Mouse (Mus musculus) fat pad, adult 2 months (tissue): ENCODE data around the gene Hoxc9.

Experiments
- DNase-seq: peaks from one replicate; pipeline ENCODE4 v3.0.0-alpha.2; 2011; ENCODE audit warnings: low read depth, low spot score; ENCODE audit errors: extremely low read depth

Gene Hoxc9

DNA sequence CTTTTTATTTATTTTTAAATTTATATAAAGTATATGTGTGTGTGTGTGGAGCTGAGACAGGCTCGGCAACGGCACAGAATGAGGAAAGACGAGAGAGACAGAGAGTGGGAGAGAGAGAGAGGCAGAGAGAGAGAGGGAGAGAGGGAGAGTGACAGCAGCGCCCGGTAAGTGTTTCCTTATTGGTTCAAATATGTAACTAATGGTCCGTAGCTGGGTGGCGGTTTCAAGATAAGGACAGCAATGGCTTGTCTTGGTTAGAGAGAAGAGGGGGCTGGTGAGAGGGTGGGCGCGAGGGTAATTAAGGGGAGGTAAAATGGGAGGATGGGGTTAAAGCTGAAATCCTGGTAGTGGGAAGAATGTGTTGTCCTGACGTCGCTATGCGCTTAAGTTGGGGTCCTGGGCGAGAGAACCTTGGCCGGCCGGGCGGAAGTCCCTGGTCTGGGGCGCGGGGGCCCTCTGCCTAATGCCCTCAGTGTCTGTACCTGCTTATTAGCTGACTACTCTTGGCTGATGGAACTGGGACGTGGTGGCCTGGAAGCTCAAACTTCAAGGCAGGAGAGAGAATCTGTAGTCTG lies 22.5 kb downstream of the Hoxc9 start:
- no peak for DNase-seq

DNA sequence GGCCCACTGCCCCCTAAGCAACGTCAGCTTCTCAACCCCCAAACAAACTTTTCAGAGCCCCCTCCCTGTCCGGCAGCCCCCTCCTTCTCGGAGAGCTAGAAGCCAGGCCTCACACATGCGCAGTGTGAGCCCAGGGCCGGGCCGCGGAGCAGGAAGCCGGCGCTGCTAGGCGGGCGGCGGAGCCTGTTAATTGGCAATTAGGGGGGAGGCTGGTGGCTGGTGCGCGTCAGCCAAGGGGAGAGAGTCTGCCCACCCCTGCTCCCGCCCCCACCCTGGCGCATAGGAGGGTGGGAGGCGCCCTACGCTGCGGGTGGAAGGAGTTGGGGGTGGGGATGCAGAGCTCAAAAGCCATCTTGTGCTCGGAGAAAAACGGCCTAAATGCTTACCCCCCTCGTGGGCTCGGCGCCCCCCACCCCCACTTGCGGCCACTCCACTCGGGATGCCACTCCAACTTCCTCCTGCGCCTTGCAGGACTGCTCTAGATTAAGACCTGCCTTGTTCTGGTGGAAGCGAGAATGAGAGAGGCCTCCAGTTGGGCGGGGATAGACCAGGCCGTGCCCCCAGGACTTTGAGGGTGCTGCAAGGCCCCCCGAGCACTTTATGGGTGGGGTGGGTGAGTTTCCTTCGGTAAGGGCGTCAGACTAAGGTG lies 23.1 kb downstream of the Hoxc9 start:
- DNase-seq = no peak

DNA sequence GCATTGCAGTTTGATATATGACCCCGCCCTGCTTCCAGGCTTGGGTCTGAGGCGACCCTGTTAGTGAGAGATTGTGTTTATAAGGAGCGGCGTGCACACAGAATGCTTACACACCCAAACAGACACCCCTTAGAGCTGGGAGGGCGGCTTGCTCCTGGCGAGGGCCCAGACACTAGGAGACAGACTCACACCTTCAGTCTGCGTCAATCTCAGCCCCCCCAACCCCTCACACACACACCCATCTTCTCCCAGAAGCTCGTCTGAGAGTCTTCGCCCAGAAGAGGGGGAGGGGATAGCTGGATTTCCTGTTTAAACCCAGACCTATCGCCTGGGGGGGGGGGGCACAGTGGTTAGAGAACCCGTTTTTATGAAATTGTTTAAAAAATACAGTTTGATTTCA lies 23.7 kb downstream of the Hoxc9 start:
- DNase-seq = no peak

DNA sequence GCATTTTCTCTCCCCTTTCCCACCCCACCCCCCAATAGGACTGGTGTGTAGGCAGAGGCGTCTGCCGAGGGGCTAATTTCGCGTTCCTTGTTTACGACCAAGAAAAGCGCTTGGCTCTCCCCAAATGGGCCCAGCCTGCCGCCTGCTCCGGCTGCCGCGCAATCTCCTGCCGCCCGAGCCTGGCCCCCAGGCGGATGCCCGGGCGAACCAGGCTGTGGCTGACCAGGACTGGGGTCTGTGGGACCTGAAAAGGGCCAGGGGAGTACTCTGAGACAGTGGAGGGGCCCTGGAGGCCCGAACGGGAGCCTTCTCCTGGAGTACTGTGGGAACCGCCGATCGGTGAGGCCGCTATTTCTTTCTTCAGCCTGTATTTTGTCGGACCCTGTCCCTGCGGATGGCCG lies 24.3 kb downstream of the Hoxc9 start:
- no peak for DNase-seq

DNA sequence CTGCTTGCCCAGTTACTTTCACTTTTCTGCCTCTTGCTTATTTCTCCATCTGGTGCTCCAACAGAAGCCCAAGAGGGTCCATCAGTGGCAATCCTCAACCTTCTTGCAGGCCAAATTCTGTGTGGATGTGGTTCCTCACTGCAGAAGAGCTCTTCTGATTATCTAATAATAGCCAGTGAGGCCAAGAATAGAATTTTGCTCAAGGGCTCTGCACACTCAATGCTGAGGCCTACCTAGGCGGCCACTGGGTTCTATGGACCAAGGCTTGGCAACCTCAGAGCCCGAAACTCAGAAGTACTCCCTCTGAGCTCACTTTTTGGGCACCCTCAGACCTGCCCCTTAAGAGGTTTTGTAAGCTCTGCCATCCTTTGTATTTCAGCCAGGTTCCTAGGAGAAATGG lies 25.1 kb downstream of the Hoxc9 start:
- DNase-seq = no peak

DNA sequence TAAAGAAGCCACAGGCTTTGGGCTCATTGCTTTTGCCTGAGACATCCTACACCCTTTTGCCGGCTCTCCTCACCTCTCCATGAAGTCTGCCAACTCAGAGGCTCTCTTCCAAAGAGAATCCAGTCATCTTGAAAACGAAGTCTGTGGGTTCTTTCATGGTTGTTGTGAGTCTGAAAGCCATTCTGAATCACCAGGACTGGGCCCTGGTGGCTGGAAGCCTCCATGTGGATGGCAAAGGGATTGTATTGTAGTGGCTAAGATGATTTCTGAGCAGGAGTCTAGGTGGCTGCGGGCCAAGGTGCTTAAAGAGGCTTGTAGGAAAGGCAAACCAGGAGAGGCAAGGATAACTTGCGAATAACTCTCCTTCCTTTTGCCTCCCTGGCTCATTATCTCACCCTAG lies 25.9 kb downstream of the Hoxc9 start:
- no peak for DNase-seq

DNA sequence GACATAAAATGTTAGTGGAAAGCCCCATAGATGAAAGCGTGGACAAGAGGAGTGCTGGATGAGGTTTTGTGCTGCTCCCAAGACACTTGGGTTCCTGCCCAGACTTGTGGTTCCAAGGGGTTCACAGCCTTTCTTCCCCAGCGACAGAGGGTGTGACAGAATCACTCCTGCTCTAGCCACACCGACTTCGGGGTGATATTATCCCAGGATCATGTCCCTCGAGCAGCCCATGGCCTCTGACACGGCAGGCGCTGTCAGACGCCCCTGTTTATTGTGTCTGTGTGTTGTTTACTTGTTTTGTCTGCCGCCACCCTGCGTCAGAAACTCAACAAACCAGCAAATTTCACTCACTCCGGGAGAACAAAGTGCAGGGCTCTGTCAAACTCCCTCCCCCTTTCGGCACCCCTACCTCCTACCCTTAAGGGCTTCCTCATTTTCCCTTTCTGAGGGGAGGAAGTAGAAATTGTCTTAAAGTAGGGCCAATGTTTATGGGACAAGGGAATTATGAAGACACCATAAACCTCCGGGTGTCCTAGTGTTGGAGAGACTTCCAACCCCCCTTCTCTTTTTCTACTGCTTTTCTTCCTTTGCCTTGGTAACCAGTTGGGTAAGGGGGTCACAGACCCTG lies 26.7 kb downstream of the Hoxc9 start:
- no peak for DNase-seq

DNA sequence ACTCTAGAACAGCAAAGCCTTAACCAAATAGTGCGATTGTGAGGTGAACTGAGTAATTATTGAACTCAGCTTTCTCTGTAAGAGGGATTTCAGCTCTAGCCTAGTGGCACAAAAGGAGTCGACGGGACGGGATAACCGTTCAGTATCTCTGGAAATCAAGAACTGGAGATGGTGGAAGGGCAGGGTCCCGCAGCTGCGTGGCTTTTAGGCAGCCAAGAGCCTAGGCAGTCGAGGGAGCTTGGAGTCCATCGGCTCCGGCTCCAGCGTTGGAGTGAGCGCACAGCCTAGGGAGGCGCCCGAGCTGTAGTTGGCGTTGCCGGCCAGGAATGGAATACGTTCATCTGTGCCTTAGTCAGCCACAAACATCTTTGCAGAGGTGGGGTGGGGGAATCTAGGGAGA lies 29.1 kb downstream of the Hoxc9 start:
- no peak for DNase-seq

DNA sequence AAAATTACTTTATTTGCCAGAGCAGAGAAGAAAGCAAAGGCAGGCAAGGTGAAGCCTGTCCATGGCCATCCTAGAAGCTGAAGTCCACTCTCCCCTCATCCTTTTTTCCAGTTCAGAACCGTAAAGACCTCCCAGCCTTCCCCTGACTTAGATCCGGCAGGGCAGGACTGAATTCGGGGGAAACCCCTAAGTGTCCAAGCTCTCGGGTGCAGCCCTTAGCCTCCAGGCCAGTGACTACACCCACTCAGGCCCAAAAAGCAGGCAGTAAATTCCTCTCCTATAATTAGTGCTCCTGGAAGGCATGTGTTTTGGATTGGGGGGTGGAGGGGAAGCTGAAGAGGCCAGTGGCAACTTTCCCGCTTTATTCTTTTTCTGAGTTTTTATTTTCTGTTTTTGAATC lies 29.6 kb downstream of the Hoxc9 start:
- no peak for DNase-seq

DNA sequence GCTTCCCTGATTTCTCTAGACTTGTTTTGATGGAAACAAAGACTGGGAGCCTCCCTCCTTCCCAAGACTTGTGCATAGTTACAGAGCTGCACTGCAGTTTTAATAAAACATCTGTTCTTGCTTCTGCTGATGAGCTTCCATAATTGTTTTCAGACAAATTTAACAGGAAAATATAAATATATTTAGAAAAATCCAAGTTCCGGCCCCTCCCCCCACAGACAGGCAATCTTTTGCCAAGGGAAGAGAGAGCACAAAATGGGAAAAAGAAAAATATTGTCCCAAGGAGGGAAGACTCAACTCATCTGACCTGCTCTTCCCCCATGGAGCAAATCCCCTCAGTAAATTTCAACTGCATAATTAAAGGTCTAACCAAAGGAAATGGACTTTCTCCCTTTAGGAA lies 30.1 kb downstream of the Hoxc9 start:
- DNase-seq = no peak

DNA sequence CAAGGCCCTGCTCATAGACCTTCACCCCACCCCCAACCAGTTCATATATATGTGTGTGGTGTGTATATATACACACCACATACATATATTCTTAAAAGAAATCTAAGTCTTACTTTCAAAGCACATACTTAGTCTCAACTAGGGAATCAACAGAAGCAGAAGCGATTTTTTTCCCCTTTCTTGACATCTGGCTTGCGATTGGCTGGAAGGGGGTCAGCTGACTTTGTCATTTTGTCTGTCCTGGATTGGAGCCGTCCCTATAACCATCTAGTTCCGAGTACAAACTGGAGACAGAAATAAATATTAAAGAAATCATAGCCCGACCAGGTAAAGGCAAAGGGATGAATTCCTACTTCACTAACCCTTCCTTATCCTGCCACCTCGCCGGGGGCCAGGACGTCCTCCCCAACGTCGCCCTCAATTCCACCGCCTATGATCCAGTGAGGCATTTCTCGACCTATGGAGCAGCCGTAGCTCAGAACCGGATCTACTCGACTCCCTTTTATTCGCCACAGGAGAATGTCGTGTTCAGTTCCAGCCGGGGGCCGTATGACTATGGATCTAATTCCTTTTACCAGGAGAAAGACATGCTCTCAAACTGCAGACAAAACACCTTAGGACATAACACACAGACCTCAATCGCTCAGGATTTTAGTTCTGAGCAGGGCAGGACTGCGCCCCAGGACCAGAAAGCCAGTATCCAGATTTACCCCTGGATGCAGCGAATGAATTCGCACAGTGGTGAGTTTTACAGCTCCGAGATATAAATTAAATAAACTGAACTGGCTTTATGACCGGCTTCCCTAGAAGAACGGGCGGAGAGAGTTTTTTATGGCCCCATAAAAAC lies 33.2 kb downstream of the Hoxc9 start:
- DNase-seq = no peak

DNA sequence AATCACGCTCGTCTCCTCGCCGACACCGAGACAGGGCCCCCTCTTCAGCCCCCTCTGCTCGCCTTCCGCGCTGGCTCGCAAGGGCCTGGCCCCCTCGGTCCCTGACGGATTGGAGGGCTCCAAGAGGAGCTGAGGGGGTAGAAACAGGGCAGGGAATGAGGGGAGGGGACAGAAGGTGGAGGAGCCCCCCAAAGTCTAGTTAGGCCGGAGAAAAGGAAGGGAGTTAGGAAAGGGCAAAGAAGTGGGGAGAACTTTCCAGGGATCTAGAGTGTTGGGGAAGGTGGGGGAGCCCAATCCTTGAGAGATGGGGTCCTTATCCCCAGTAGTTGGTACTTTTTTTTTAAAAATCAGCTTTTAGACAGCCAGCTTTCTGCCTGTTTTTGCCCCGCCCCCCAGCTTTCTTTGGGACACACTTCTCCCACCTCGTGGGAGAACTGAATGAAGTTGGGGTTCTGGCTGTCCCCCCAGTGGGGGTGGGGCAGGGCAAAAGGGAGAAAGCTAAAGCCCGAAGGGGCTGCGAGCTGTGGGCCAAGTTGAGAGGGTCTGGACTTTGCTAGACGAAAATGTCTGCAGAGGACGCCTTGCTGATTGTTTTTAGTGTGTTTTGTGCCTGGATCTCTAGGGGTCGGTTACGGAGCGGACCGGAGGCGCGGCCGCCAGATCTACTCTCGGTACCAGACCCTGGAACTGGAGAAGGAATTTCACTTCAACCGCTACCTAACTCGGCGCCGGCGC lies 34.0 kb downstream of the Hoxc9 start:
- no peak for DNase-seq

DNA sequence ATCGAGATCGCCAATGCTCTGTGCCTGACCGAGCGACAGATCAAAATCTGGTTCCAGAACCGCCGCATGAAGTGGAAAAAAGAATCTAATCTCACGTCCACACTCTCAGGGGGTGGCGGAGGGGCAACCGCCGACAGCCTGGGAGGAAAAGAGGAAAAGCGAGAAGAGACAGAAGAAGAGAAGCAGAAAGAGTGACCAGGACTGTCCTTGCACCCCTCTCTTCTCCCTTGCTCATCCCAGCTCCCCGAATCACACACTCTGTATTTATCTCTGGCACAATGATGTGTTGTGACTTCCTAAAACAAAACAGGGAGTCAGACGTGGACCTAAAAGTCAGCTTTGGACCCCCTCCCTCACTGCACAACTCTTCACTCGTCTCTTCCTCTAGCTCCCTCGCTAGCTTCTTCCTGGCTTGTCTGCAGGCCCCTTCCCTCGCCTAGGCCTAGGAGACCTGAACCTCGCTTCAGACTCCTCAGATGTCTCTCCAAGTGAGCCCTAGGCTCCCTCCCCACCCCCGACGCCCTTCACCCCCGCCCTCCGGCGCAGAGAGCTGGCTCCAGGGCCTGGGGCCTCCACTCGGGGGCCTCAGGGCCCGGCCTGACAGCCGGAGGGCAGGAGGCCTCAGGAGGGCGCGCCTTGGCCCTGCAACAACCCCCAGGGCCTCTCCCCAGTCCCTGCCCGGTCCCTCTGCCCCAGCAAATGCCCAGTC lies 34.8 kb downstream of the Hoxc9 start:
- no peak for DNase-seq

DNA sequence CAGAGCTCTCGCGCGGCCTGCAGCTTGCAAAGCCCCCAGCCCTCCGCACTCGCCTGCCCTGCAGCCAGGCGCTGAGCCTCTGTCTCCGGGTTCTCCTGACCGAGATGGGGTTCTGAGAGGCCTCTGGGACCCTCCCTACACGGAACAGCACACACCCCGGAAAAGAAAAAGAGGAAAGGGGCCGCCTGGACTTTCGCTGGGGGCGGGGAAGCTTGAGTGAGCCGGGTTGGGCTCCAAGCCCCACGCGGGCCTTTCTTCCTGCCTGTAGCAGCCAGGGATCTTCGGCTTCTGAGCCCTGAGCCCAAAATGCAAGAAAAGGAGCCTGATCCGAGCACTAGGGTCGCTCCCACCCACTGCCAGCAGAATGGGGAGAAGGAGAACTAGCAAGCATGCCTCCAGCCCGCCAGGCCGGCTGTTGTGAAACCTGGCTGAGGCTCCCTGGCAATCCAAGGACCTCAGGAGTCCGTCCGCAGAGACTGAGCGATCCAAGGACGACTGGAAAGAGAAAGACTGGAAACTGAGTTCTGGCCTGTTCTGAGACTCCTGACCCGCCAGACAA lies 35.8 kb downstream of the Hoxc9 start:
- DNase-seq = no peak

DNA sequence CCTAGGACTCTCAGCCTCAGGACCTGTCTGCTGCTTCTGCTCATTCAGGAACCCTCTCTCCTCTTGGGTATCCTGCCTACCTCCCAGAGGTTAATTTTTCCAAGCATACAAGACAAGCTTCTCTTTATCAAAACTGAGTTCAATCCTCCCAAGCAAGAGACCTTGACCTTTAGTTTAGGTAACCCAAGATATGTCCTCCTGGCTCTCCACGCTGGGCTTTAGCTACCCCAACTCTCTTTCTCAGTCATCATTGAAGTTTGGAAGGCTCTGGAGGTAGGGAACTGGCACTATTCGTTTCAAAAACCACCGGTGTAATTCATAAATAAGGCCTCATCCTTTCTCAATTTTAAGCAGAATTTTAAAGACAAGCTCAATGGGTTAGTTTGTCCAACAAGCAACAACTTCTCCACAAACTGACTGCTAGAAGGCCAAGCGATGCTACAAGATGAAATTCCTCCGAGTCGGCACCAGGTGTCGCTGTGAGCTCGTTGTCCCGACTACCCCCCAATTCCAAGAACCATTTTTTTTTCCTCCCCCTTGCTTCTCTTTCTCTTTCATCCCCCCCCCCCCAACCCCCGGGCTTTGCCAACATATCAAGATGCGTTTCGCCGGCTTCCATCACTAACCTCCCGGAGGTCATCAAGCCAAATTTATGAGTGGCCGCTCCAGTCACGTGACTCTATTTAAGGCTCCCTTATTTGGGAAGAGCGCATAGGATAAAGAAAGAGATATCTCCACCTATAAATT lies 37.2 kb downstream of the Hoxc9 start:
- DNase-seq = no peak

DNA sequence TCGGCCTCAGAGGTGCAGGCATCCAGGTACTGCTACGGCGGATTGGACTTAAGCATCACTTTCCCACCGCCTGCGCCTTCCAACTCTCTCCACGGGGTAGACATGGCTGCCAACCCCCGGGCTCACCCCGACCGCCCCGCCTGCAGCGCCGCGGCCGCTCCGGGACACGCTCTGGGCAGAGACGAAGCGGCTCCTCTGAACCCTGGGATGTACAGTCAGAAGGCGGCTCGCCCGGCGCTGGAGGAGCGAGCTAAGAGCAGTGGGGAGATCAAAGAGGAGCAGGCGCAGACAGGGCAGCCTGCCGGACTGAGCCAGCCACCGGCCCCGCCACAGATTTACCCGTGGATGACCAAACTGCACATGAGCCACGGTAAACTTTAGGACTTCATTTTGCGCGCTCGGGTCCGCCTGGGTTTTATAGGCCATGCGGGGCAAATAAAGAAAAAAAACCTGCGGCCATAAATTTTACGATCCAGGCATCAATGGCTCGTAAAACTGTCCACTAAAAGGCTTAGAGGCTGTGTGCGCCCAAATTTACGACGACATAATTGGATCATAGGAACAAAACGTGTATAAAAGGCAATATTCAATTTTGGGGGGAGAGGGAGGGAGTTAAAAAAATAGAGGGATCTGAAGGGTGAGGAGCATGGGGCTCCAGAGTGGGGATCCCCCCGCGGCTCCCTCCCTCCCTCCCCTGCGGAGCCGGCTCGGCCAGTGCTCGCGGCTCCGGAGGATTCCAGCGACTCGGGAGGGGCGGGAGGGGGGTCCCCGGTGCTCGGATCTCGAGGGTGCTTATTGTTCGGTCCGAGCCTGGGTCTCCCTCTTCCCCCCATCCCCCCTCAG lies 38.1 kb downstream of the Hoxc9 start:
- DNase-seq = no peak

DNA sequence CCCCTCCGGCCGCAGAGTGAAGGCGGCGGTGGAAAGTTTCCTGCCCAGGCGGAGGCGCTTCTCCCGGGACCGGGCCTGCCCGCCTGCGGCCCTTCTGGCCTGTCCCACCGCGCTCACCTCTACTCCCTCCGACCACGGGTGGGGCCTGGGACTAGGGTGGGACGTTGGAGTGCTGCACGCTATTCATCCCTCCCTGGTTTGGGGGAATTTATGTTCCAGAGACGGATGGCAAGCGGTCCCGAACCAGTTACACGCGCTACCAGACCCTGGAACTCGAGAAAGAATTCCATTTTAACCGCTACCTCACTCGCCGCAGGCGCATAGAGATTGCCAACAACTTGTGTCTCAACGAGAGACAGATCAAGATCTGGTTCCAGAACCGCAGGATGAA lies 38.8 kb downstream of the Hoxc9 start:
- DNase-seq = no peak

DNA sequence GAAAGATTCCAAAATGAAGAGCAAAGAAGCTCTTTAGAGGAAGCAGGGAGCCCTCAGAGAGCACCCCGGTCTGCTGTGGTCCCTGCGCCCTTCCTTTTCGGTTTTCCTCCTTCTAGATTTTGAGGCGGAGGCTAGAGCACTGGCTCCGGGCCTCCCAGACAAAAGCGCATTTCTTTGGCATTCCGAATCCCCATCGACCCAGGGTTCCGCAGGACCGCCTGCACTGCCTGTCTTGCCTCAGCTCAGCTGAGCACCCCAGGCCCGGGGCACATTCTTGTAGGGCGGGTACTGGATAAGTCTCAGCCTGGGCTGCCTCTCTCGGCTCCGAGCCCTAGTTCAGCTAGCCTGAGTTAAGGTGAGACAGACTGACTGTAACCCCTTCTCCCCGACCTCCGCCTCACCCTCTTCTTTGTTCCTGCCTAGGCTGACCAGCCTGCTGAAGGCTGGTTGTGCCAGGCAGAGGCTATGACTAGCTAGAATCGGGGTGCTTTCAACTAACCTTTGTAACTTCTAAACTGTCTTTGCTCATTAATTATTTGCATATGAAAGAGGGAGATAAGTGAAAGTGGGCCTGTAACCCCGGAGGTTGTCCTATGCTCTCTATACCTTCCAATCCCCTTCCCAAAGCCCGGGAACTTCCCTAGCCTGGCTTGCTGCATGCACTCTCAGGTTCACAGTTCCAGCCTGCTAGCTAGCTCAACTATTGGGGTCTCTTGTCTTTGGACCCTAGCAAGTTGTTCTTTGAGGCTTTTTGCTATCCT lies 39.3 kb downstream of the Hoxc9 start:
- no peak for DNase-seq
